Mouse (Mus musculus): ENCODE results near the gene Gpr50.

Gpr50 gene

DNA sequence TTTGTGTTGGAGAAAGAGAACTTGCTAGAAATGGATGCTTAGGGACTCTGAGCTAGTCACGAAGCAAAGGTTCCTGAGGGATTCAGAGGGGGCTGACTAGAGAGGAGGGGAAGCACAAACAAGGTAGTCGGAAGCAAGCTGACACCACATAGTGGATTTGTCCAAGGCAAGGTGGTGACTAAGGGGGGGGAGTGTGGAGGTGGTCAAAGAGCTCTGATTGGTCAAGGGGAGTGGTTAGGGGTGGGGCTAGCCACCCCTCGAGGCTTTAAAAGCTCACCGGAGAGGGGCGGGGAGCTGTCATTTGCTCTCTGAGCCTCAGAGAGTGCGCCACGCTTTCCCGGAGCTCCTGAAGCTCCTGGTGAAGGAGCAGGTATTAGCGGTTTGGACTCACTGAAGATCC lies at the start of gene Gpr50:
Gpr50 (plus strand) TSS at position 294 of the 400 bp plus-strand sequence.
- no peak for DNase-seq

- no peak for DNase-seq
These were observed 41.2 kb upstream of the Gpr50 start for GRCm38 (mm10) chrX:71622286-71622685.

DNA sequence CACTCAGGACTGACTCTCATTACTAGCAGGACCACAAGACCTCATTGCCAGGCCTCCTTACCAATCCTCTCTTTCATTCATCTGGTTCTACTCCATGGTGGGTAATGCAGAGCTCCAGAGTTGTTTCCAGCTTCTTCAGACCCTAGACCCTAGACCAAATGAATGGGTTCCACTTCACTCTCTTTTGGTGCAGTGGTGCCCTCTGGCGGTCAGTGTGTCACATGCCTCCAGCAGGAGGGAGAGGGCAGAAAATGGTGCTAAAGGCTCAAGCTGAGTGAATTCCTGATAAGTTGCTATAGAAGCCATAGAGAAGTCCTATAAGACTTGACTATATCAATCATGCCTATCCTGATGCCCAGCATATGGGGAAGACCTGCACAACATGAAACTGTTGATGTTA lies 39.6 kb upstream of the Gpr50 start:
- peak; percentile 32 for DNase-seq

- DNase-seq, result peak; percentile 34
These were observed 35.2 kb upstream of the Gpr50 start for GRCm38 (mm10) chrX:71628306-71628705.

DNA sequence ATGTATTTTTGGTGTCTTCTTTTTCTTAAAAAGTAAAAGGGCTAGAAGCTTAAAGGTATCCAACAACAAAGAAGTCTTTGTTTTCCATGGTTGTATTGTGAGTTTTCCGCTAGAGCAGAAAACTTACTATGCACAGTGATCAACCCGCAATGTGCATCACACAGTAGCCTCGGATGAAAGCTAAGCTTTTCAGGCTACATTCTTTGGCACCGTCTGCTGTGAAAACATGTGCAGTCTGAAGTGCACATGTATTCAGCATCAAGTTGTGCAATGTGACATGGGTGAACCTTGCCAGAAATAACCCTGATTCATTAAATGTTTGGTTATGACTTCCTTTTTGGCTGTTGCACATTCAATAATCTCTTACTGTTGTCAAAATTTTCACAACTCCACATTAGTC lies 32.8 kb upstream of the Gpr50 start:
- DNase-seq, result no peak

DNA sequence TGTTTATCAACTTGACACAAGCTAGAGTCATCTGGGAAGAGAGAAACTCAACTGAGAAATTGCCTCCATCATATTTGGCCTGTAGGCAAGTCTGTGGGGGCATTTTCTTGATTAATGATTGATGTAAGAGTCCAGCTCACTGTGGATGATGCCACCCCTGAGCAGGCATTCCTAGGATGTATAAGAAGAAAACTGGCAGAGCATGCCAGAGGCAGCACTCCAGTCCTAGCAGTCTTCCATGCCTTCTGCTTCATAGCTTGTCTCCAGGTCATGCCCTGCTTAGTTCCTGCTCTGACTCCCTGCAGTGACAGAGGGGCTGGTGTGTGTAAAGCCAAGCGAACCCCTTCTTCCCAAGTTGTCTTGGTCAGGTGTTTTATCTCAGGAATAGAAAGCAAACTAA lies 32.3 kb upstream of the Gpr50 start:
- DNase-seq, result no peak

- DNase-seq, result peak; percentile 62
These were observed 15.5 kb upstream of the Gpr50 start for GRCm38 (mm10) chrX:71647958-71648357.

DNA sequence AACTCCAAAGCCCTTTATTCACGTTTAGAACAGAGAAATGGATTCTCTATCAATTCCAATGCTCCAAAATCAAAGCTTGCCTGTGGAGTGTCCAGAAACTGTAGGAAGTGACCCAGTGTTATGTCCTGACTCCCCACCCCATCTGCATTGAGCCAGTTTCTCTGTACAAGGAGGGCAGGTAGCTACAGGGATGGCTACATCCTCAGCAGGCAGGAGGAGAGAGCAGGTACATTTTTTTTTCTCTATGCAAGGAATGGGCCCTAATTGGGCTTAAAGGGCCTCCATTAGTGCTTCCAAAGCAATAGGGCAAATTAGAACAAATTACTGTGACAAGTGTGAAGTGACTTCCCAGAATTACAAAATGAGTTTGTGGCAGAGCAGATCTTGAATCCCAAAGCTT lies 15.0 kb upstream of the Gpr50 start:
- no peak for DNase-seq

DNA sequence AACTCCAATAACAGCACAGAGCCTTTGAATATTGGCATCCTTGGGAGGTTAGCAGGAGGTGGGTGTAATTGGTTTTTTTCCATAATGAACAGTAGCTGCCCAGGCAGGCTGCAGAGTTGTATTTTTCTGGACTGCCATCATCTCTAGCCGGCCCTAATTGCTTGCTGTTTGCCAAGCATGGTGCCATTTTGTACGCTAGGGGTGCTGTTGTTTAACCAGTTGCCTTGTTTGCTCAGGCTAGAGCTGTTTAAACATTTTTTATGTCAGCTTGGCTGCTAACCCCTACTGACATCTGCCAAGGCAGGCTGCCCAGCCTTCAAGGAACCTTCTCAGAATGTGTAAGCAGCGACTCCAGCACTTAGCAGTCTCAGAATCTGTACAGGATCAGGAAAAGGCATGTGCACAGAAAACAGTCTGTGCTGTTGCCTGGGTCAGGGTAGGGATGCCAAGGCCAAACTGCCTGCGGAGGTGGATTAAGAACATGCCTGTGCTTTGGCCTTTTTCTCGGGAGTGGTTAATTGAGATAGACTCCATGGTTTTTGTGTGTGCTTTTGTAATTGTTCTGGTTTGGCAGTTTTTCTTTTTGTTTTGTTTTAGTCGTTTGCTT lies 14.5 kb upstream of the Gpr50 start:
- peak; percentile 34 for DNase-seq

DNA sequence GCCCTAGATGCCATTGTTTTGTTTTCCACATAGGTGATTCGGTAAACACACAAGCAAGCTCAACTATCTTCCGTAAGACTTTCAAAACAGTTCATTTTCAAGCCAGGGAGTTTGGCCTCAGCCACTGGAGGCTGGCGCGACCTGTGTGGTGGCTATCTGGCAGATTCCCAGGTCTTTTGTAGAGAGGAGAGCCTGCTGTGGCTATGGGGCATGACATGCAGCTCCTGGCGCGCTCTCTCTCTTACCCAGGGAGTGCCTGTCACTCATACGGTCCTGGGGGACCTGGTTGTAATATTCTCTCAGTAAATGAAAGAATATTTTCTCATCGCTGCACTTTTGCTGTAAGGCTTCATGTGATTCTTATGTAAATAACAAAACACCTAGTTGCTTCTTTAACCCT lies 13.5 kb upstream of the Gpr50 start:
- DNase-seq, result no peak

DNA sequence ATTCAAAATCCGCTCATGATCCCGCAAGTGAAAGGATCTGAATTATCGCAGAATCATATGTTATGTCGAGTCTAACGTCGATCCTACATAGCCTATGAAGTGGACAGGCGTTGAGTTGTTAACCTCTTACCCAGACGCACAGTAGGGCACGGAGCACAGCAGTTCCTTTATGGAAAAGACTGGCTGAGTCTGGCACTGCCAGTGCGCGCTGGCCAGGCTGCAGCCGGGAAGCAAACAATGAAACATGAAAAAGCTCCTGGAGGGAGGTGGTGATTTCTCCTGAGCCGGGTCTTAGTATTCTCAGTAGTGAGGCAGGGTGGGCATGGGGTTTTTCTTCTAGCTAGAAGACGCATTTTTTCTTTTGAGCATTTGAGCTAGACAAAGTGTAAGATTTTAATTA lies 1.7 kb upstream of the Gpr50 start:
- no peak for DNase-seq

GRCm38 (mm10) chrX:71663871-71664687 lies 612 bp downstream of the Gpr50 start:
- DNase-seq, result no peak

DNA sequence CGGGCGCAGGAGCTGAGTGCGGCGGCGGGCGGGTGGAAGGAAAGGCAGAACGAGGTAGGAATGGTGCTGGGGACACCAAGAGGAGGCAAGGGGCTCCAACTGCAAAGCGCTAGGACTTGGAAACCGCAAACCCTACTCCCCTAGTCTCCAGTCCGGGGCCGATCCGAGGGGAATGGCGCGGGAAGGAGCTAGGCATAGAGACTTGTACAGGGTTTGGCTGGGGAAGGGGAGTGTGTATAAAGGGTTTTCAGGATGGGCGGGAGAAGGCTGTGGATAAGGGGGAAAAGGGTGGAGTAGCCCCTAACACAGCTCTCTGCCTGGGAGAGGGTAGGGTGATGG lies 1.2 kb downstream of the Gpr50 start:
- no peak for DNase-seq

DNA sequence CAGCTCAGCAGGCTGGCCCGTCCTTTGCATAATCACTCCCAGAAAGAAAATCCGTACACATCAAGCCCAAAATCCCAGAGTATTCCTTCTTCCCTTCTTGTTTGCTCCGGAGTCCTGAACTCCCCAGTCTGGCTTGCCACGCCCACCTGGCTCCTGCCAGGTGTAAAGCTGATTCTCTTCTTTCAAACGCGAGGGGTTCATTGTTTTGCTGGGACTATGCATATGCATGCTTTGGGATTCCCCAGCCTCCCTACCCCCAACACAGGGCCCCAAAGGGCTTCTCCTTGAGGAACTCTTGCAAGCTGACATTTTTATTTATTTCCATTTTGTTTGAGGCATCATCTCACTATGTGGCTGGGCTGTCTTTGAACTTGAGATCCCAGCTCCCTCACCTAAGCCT lies 6.8 kb downstream of the Gpr50 start:
- DNase-seq, result no peak

- no peak for DNase-seq
These were observed 37.5 kb downstream of the Gpr50 start for GRCm38 (mm10) chrX:71700817-71701469.

Data from kidney, adult 18-20 months (tissue).